ENCODE assay signal across 8 mouse cellular contexts in genomic region chr7:123017627-123018026, GRCm38 (mm10). TPM values are rescaled to one million over a fixed set of nuclear protein-coding genes. Genes with fewer than 3 reads are reported as not detected.
A peak's percentile ranks its signal among the peaks of the same experiment; 100 is the strongest.
DNase-seq lines count a peak whose midpoint lies in the region; ATAC-seq lines count a peak whose summit lies in the region.

No protein-coding gene starts in this region.

- H3K4me1 ChIP-seq in heart, embryonic 11.5 days (ENCODE audit: control insufficient read depth, insufficient read depth, low read length): no peaks in the 10 kb centered on the region

- H3K9me3 ChIP-seq in heart, embryonic 11.5 days (replicated peaks; ENCODE audit: control insufficient read depth, low read length): no peaks in the 10 kb centered on the region

- ATAC-seq in heart, embryonic 11.5 days (replicated peaks; ENCODE audit: insufficient number of reproducible peaks, low FRiP score, low TSS enrichment): no peak
- ATAC-seq in megakaryocyte progenitor cell, adult 5-6 weeks (replicated peaks; ENCODE audit: poor library complexity): peak; percentile 74

- no peak overlapping the region for H3K9ac ChIP-seq in heart, embryonic 11.5 days (ENCODE audit: low read depth, low read length)

- no peak overlapping the region for H3K4me2 ChIP-seq in heart, embryonic 11.5 days

- no peaks in the 10 kb centered on the region; the same call in 1 of the 2 replicates for H3K27me3 ChIP-seq in heart, embryonic 11.5 days (ENCODE audit: control insufficient read depth, insufficient read depth, low read length)

- WGBS in heart, embryonic 11.5 days (ENCODE audit: insufficient replicate concordance): 28% methylated on average over 3 of the region's 3 CpGs

- peak; percentile 69 for DNase-seq in heart, adult 11 months
- peak; percentile 29 for DNase-seq in right cerebral cortex, postnatal 14 days
- no peak for DNase-seq in right cerebral cortex, postnatal 25 days
- DNase-seq in c-Kit-negative CD71-positive TER-119-positive erythroid progenitor cells, embryonic 14.5 days (ENCODE audit: low read depth, low spot score): peak; percentile 11
- no peak for DNase-seq in layer of hippocampus, adult 18-20 months (ENCODE audit: low spot score in 2 of 2)
- no peak for DNase-seq in urinary bladder, adult 2 months (ENCODE audit: low spot score)

- H3K36me3 ChIP-seq in heart, embryonic 11.5 days (ENCODE audit: control insufficient read depth, insufficient read depth, low read length): no peaks in the 10 kb centered on the region

- H3K27ac ChIP-seq in heart, embryonic 11.5 days (ENCODE audit: low read depth, low read length): no peak overlapping the region

- no peak overlapping the region for H3K4me3 ChIP-seq in heart, embryonic 11.5 days (ENCODE audit: low read depth, low read length)

RNA-seq across cellular contexts. Expression of gene Rbbp6, which starts 52.1 kb away (rescaled TPM):
- 22.0 and 30.1 TPM in 2 replicates for polyA plus RNA-seq in heart, embryonic 11.5 days (2014; fragmentation: Nextera tagmentation; extraction: Ambion mirVana)
- total RNA-seq in megakaryocyte progenitor cell, adult 5-6 weeks (2015): 115 and 134 TPM in 2 replicates
- total RNA-seq in megakaryocyte progenitor cell, adult 5-6 weeks (2017): 48.0 and 67.5 TPM in 2 replicates
- 10 to 100 TPM; 62.6 to 67.2 TPM for total RNA-seq in layer of hippocampus, adult 18-20 months (2021)
- polyA plus RNA-seq in urinary bladder, adult 2 months (2012; rRNA removed): 38.7 and 42.9 TPM in 2 replicates

Comparison
In these comparisons a context has a peak if more than half of its experiments do, and no peak if none do; other contexts are left out.
1. DNase-seq: peak in heart, adult 11 months (single experiment), right cerebral cortex, postnatal 14 days (single experiment) and c-Kit-negative CD71-positive TER-119-positive erythroid progenitor cells, embryonic 14.5 days (single experiment); none in right cerebral cortex, postnatal 25 days (single experiment), layer of hippocampus, adult 18-20 months (0 of 2) and urinary bladder, adult 2 months (single experiment).